Mouse (Mus musculus): ENCODE measurements around the gene Plekhm2. TPM values are rescaled to one million over a fixed set of nuclear protein-coding genes. Genes with fewer than 3 reads are reported as not detected.

Plekhm2 gene
- polyA plus RNA-seq, 1 experiment from 2014 or later = 9.8 TPM

DNA sequence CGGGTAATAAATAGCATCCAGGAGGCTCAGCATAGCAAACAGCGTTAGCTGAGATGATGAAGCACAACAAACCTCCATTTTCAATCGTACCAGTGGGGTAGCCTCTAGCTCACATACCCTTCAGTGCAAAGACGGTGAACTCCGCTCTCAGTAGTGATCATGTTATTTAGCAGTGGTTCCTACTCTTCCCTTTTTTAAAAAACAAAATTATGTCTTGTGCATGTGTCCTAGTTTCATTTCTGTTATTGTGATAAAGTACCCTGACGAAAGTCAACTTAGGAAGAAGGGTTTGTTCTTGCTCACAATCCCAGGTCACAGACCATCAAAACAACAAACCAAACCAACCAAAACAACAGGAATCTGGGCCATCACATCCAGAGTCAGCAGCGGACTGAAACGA lies 18.7 kb downstream of the Plekhm2 start:
- Histone ChIP-seq H3K27ac (no peak overlapping the region), H3K9me3 (no peaks in the 10 kb centered on the region), H3K4me1 (peaks cover 15% of the 10 kb centered on the region; the same call in 1 of the 2 replicates), H3K4me3 (no peak overlapping the region), H3K9ac (no peak overlapping the region), H3K36me3 (peaks cover 33% of the 10 kb centered on the region), H3K27me3 (no peaks in the 10 kb centered on the region), H3K4me2 (replicated peaks) (no peak overlapping the region)
- WGBS = 91% methylated on average over 8 of the region's 8 CpGs
- ATAC-seq (ENCODE audit: insufficient number of reproducible peaks, insufficient read depth, low FRiP score, low TSS enrichment) = no peak

GRCm38 (mm10) chr4:141643118-141643855 lies 21.4 kb downstream of the Plekhm2 start:
- Histone ChIP-seq H3K36me3 (peaks cover 51% of the 10 kb centered on the region), H3K4me1 (peaks cover 6% of the 10 kb centered on the region; the same call in 1 of the 2 replicates), H3K4me3 (no peak overlapping the region), H3K4me2 (replicated peaks) (no peak overlapping the region), H3K9ac (no peak overlapping the region), H3K9me3 (no peaks in the 10 kb centered on the region), H3K27me3 (no peaks in the 10 kb centered on the region), H3K27ac (peak overlapping the region; percentile 32; the same call in 1 of the 2 replicates)
- 67% methylated on average over 7 of the region's 7 CpGs for WGBS
- ATAC-seq (ENCODE audit: insufficient number of reproducible peaks, insufficient read depth, low FRiP score, low TSS enrichment) = no peak

DNA sequence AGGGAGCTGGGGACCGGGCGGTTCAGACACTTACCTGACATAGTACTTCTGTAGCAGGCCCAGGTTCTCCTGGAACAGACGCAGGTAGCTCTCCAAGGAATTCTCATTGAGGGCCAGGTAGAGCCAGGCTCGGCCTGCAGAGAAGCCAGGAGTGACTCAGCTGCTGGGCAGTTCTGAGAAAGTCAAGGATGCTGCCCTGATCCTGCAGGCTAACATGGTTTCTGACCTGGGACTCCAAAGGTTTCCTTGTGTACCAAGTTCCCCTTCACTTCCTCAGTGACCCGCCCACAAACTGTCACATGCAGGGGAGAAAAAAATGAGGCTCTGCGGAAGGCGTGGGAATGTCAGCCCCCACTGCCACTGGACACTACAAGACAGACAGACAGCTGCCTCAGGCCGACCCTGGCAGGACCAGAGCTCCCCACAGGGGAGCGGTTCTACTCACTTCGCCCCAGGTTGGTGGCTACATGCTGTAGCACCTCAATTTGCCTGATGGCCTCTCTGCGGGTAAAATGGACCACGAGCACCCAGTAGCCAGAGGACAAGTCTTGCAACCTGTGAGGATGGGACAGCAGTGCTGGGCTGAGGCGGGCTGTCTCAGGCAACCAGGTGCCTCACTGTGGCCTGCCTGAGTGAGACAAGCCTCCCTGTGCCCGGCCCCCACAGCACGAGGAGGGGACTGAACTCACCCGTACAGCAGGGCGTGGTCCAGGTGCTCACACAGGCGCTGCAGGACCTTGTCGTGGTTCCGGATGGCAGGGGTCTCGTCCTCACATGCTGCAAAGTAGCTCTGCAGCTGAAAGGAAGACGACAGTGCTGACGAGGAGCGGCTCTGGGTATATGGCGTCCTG lies 22.5 kb downstream of the Plekhm2 start:
- Histone ChIP-seq H3K4me3 (no peak overlapping the region), H3K27me3 (no peaks in the 10 kb centered on the region), H3K9me3 (no peaks in the 10 kb centered on the region), H3K4me2 (replicated peaks) (no peak overlapping the region), H3K4me1 (peaks cover 6% of the 10 kb centered on the region; the same call in 1 of the 2 replicates), H3K36me3 (peaks cover 55% of the 10 kb centered on the region), H3K9ac (no peak overlapping the region), H3K27ac (no peak overlapping the region)
- WGBS = 90% methylated on average over 25 of the region's 25 CpGs
- ATAC-seq (ENCODE audit: insufficient number of reproducible peaks, insufficient read depth, low FRiP score, low TSS enrichment) = no peak

- no peak overlapping the region for H3K4me3 ChIP-seq
- no peak overlapping the region for H3K27ac ChIP-seq
- no peaks in the 10 kb centered on the region for H3K9me3 ChIP-seq
- no peaks in the 10 kb centered on the region for H3K27me3 ChIP-seq
- H3K4me2 ChIP-seq (replicated peaks) = no peak overlapping the region
- no peak for ATAC-seq (ENCODE audit: insufficient number of reproducible peaks, insufficient read depth, low FRiP score, low TSS enrichment)
- H3K9ac ChIP-seq = no peak overlapping the region
- 90% methylated on average over 7 of the region's 7 CpGs for WGBS
- peaks cover 60% of the 10 kb centered on the region for H3K36me3 ChIP-seq
- H3K4me1 ChIP-seq = peaks cover 6% of the 10 kb centered on the region; the same call in 1 of the 2 replicates
These were observed 23.3 kb downstream of the Plekhm2 start for GRCm38 (mm10) chr4:141641353-141641771.

DNA sequence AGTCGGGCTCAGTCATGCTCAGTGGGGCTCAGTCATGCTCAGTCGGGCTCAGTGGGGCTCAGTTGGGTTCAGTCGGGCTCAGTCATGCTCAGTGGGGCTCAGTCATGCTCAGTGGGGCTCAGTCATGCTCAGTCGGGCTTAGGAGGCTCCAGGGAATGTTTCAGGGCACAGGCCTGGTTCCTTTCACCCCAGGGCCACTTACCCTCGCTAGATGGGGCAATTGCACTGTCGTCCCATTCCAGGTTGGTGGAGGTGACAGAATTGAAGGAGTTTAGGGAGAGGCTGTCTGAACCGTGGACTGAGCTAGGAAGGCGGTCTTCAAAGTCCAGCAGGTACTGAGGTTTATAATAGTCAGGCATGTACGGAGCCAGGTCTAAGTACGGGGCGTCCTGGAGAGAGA lies 25.2 kb downstream of the Plekhm2 start:
- no peak for ATAC-seq (ENCODE audit: insufficient number of reproducible peaks, insufficient read depth, low FRiP score, low TSS enrichment)
- Histone ChIP-seq H3K27ac (no peak overlapping the region), H3K4me3 (no peak overlapping the region), H3K4me2 (replicated peaks) (no peak overlapping the region), H3K27me3 (no peaks in the 10 kb centered on the region), H3K36me3 (peaks cover 73% of the 10 kb centered on the region), H3K9ac (no peak overlapping the region), H3K9me3 (no peaks in the 10 kb centered on the region), H3K4me1 (peaks cover 6% of the 10 kb centered on the region; the same call in 1 of the 2 replicates)
- 69% methylated on average over 11 of the region's 11 CpGs for WGBS

- H3K36me3 ChIP-seq = peaks cover 90% of the 10 kb centered on the region
- WGBS = 86% methylated on average over 5 of the region's 5 CpGs
- ATAC-seq (ENCODE audit: insufficient number of reproducible peaks, insufficient read depth, low FRiP score, low TSS enrichment) = no peak
These were observed 28.0 kb downstream of the Plekhm2 start for GRCm38 (mm10) chr4:141636693-141637092.

DNA sequence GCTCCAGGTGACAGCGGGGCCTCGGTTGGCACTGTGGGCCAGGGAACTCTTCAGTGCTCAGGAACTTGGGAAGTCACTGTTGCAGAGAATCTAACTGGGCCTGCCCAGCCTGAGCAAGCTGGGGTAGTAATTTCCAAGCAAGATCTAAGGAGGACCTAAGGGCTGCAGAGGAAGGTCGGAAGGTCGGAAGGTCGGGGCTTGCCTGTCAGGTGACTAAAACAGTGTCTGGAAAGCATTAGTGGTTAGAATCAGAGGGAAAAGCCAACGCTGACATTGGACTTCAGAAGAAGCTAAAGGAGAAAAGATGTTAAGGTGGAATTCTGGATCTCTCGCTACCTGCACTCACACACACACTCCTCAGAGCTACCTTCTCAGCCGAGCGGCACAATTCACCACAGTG lies 28.7 kb downstream of the Plekhm2 start:
- Histone ChIP-seq H3K27ac (no peak overlapping the region), H3K36me3 (peaks cover 90% of the 10 kb centered on the region)
- WGBS = 45% methylated on average over 9 of the region's 9 CpGs

More at GRCm38 (mm10) chr4:141636693-141637092, 28.0 kb downstream of the Plekhm2 start:
- Histone ChIP-seq H3K4me3 (no peak overlapping the region), H3K4me1 (no peaks in the 10 kb centered on the region), H3K9ac (no peak overlapping the region), H3K9me3 (no peaks in the 10 kb centered on the region), H3K27me3 (no peaks in the 10 kb centered on the region), H3K4me2 (replicated peaks) (no peak overlapping the region), H3K27ac (no peak overlapping the region)

GRCm38 (mm10) chr4:141632111-141632873 lies 32.4 kb downstream of the Plekhm2 start:
- H3K36me3 ChIP-seq = peaks cover 94% of the 10 kb centered on the region

More for the DNA sequence above, 28.7 kb downstream of the Plekhm2 start:
- Histone ChIP-seq H3K27me3 (no peaks in the 10 kb centered on the region), H3K4me2 (replicated peaks) (no peak overlapping the region), H3K9ac (no peak overlapping the region), H3K4me1 (no peaks in the 10 kb centered on the region), H3K9me3 (no peaks in the 10 kb centered on the region), H3K4me3 (no peak overlapping the region)
- no peak for ATAC-seq (ENCODE audit: insufficient number of reproducible peaks, insufficient read depth, low FRiP score, low TSS enrichment)

GRCm38 (mm10) chr4:141631250-141631649 lies 33.4 kb downstream of the Plekhm2 start:
- H3K27ac ChIP-seq = no peak overlapping the region
- H3K4me1 ChIP-seq = no peaks in the 10 kb centered on the region
- H3K4me2 ChIP-seq (replicated peaks) = no peak overlapping the region
- no peak for ATAC-seq (ENCODE audit: insufficient number of reproducible peaks, insufficient read depth, low FRiP score, low TSS enrichment)
- 93% methylated on average over 20 of the region's 20 CpGs for WGBS
- H3K9ac ChIP-seq = no peak overlapping the region
- peaks cover 90% of the 10 kb centered on the region for H3K36me3 ChIP-seq
- H3K9me3 ChIP-seq = no peaks in the 10 kb centered on the region
- H3K4me3 ChIP-seq = no peak overlapping the region
- no peaks in the 10 kb centered on the region for H3K27me3 ChIP-seq

More at GRCm38 (mm10) chr4:141632111-141632873, 32.4 kb downstream of the Plekhm2 start:
- Histone ChIP-seq H3K4me3 (no peak overlapping the region), H3K27ac (no peak overlapping the region), H3K4me2 (replicated peaks) (no peak overlapping the region), H3K27me3 (no peaks in the 10 kb centered on the region), H3K4me1 (no peaks in the 10 kb centered on the region), H3K9me3 (no peaks in the 10 kb centered on the region), H3K9ac (no peak overlapping the region)
- 93% methylated on average over 21 of the region's 21 CpGs for WGBS
- no peak for ATAC-seq (ENCODE audit: insufficient number of reproducible peaks, insufficient read depth, low FRiP score, low TSS enrichment)

DNA sequence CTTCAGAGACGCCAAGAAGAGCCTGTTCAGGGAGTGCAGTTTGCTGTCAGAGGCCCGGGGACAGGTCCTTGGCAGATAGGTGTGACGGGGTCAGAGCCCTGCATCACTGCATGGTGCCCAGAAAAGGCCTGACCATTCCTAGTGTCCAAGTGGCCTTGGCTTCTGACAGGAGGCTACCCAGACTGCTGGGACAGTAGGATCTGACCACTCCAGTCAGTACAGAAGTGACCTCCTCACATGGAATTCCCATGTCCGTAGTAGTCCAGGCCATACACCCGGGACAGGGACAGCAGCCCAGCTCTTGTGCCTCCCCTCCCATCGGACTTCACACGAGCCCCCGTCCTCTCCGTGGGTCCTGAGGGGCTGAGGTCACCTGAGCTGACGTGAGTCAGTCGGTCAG lies 34.7 kb downstream of the Plekhm2 start:
- 93% methylated on average over 11 of the region's 11 CpGs for WGBS
- Histone ChIP-seq H3K9ac (no peak overlapping the region), H3K27me3 (no peaks in the 10 kb centered on the region), H3K27ac (no peak overlapping the region), H3K4me1 (no peaks in the 10 kb centered on the region), H3K4me3 (no peak overlapping the region), H3K36me3 (peaks cover 94% of the 10 kb centered on the region), H3K9me3 (no peaks in the 10 kb centered on the region), H3K4me2 (replicated peaks) (no peak overlapping the region)
- no peak for ATAC-seq (ENCODE audit: insufficient number of reproducible peaks, insufficient read depth, low FRiP score, low TSS enrichment)

DNA sequence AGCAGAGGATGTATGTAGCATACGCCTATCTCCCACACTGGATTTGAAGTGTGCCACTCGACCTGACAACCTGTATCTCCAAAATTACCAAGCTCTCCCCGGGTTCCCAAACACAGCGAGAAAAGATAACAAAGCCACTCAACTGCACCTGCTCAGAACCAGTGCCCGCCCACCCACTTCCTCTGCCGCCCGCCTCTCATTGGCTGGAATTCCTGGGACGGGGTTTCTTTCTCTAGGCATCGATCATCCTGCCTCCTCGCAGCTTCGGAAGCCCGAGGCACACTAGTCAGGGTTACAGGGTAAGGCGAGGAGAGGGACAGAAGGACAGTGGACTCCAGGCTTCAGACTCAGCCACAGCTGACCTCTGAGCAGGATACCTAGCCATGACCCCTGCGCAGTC lies 36.0 kb downstream of the Plekhm2 start:
- Histone ChIP-seq H3K36me3 (peaks cover 85% of the 10 kb centered on the region), H3K27me3 (no peaks in the 10 kb centered on the region), H3K4me2 (replicated peaks) (no peak overlapping the region), H3K9ac (no peak overlapping the region), H3K9me3 (no peaks in the 10 kb centered on the region), H3K4me1 (no peaks in the 10 kb centered on the region), H3K27ac (no peak overlapping the region), H3K4me3 (no peak overlapping the region)
- ATAC-seq (ENCODE audit: insufficient number of reproducible peaks, insufficient read depth, low FRiP score, low TSS enrichment) = no peak
- 88% methylated on average over 14 of the region's 14 CpGs for WGBS

All from embryonic facial prominence, embryonic 12.5 days (tissue).